Mouse (Mus musculus) spleen, adult 12 weeks (tissue): Measurements from ENCODE around the gene Idi2.
"Not testable (repeated sequence)": the region's sequence is repeated elsewhere in the genome, so short reads cannot be mapped to it uniquely, and the experiment has no call there.

Experiments
- DNase-seq: peaks from one replicate; pipeline ENCODE4 v3.0.0; 2022; ENCODE audit warnings: low spot score

Idi2 gene

GRCm38 (mm10) chr13:8952563-8952962 is at the start of gene Idi2:
Gene Idi2 (plus strand): TSS chr13:8952863.
- DNase-seq: not testable (repeated sequence)

GRCm38 (mm10) chr13:8905986-8906385 is 46.7 kb upstream of the Idi2 start:
- DNase-seq: not testable (repeated sequence)

- DNase-seq: not testable (repeated sequence)
Measured at GRCm38 (mm10) chr13:8913890-8914289, 38.8 kb upstream of the Idi2 start.

- DNase-seq: no peak
Measured at GRCm38 (mm10) chr13:8933499-8933898, 19.2 kb upstream of the Idi2 start.

- DNase-seq: not testable (repeated sequence)
Measured at GRCm38 (mm10) chr13:8937611-8938140, 15.0 kb upstream of the Idi2 start.

GRCm38 (mm10) chr13:8941110-8941509 is 11.6 kb upstream of the Idi2 start:
- not testable (repeated sequence) for DNase-seq

- DNase-seq: not testable (repeated sequence)
Measured at GRCm38 (mm10) chr13:8941701-8942100, 11.0 kb upstream of the Idi2 start.

- DNase-seq: not testable (repeated sequence)
Measured at GRCm38 (mm10) chr13:8943828-8944227, 8.8 kb upstream of the Idi2 start.

- not testable (repeated sequence) for DNase-seq
Measured at GRCm38 (mm10) chr13:8948131-8948530, 4.5 kb upstream of the Idi2 start, which contains the start of gene Gm9745. Gene Gm9745 (minus strand): TSS chr13:8948231.

- not testable (repeated sequence) for DNase-seq
Measured at GRCm38 (mm10) chr13:8955127-8955526, 2.5 kb downstream of the Idi2 start.

- DNase-seq: not testable (repeated sequence)
Measured at GRCm38 (mm10) chr13:8956873-8957272, 4.2 kb downstream of the Idi2 start.

GRCm38 (mm10) chr13:8959058-8959457 is 6.4 kb downstream of the Idi2 start:
- not testable (repeated sequence) for DNase-seq

GRCm38 (mm10) chr13:8959554-8959953 is 6.9 kb downstream of the Idi2 start:
- DNase-seq: not testable (repeated sequence)

- not testable (repeated sequence) for DNase-seq
Measured at GRCm38 (mm10) chr13:8961128-8961888, 8.6 kb downstream of the Idi2 start.

- DNase-seq: not testable (repeated sequence)
Measured at GRCm38 (mm10) chr13:8962266-8962665, 9.6 kb downstream of the Idi2 start.

GRCm38 (mm10) chr13:8965224-8965623 is 12.6 kb downstream of the Idi2 start:
- DNase-seq: no peak

GRCm38 (mm10) chr13:8967742-8968141 is 15.1 kb downstream of the Idi2 start:
- DNase-seq: no peak

- DNase-seq: no peak
Measured at GRCm38 (mm10) chr13:8972369-8972768, 19.7 kb downstream of the Idi2 start.

- no peak for DNase-seq
Measured at GRCm38 (mm10) chr13:8972972-8973371, 20.3 kb downstream of the Idi2 start.

- DNase-seq: no peak
Measured at GRCm38 (mm10) chr13:8992231-8992630, 39.6 kb downstream of the Idi2 start.

- no peak for DNase-seq
Measured at GRCm38 (mm10) chr13:8995159-8995989, 42.7 kb downstream of the Idi2 start.

GRCm38 (mm10) chr13:8995990-8996786 is 43.5 kb downstream of the Idi2 start, which contains the start of gene Gtpbp4:
Gene Gtpbp4 (minus strand): TSS chr13:8996083.
- DNase-seq: peak; percentile 92
